Mouse (Mus musculus) forelimb bud, embryonic 11.5 days (tissue): ENCODE data around the gene Gm20390.
"Not testable (repeated sequence)": the region's sequence is repeated elsewhere in the genome, so short reads cannot be mapped to it uniquely, and the experiment has no call there.

Experiments used
- DNase-seq: peaks from one replicate; pipeline ENCODE4 v3.0.0-alpha.2; 2012; ENCODE audit warnings: low read depth, low spot score

Gm20390 gene

DNA sequence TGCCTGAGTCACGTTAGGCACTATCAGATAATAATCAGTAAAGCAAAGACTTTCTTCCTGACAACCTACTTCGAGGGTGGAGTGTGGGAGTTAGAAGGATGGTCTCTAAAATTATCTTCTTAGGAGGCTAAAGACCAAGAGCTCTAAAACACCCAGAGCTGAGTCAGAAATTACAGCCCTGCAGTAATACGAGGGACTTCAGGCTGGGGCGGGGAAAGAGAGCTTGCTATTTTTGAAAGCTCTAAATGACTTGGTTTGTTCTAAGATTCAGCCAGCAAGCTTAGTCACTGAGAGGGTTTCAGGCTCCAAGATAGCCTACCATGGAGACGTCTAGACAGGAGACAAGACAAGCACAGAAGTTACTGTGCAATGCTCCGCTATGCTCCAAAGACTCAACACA lies 2.7 kb downstream of the Gm20390 start:
- DNase-seq = no peak

GRCm38 (mm10) chr11:93963013-93963412 lies 5.1 kb downstream of the Gm20390 start:
- DNase-seq = no peak

- DNase-seq = no peak
Measured at GRCm38 (mm10) chr11:93961482-93961881, 6.6 kb downstream of the Gm20390 start.

- no peak for DNase-seq
Measured at GRCm38 (mm10) chr11:93957746-93958145, 10.3 kb downstream of the Gm20390 start.

GRCm38 (mm10) chr11:93957031-93957555 lies 11.0 kb downstream of the Gm20390 start:
- no peak for DNase-seq

- DNase-seq = no peak
Measured at GRCm38 (mm10) chr11:93956159-93956558, 11.9 kb downstream of the Gm20390 start, which contains the start of gene Nme2. TSS of gene Nme2 (minus strand) at chr11:93956259.

DNA sequence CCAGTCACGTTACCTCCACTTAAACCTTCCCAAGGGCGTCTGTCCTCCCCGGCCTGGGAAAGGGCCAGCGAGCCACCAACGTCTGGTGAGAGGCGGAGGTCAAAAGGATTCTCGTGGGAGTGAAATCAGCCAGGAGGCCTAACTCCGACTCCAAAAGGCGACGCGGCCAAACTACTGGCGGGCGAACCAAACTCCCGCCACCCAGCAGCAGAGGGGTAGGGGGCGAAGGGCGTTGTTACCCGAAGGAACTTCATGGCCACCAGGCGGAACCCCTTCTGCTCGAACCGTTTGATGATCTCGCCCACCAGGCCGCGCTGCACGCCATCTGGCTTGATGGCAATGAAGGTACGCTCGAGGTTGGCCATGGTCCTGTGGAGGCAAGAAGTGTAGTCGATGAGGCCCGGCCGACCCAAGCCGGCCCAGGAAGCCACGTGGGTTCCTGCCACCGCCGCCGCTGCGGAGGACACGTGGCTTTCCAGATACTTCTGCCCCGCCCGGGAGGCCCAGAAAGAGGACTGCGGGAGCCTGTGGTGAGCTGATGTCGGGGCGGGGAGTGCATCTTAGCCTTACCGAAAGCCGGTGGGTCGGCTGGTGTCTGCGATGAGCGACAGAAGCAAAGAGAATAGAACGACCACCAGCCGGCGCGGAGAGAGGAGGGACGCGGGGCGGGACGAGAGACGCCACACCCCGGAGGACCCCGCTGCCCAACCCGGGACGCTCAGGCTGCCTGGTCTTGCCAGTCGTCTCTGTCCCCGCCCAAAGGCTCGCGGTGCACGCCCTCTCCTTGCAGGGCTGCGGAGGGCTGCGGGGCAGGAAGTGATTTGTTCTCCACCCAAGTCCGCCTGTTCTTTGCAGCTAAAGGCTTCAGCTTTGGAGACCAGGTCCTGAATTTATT lies 12.6 kb downstream of the Gm20390 start:
- DNase-seq = peak; percentile 88

- DNase-seq = no peak
Measured at GRCm38 (mm10) chr11:93954738-93955255, 13.3 kb downstream of the Gm20390 start.

DNA sequence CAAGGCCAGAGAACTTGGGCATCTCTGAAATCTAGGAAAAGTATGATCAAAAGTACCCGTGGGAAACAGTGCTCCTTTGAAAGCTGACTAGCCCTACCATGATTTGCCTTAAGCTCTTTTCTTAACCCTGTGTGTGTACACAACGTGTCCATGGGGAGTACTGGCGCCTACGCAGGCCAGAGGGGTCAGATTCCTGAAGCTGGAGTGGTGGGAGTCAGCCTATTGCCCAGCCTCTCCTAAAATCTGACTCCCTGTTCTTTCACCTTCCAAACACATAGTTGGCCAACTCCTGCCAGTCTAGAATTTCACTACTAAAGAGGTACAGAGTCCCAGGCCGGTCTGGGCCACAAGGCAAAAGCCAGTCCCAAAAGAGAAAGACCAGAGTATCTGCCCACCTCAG lies 15.7 kb downstream of the Gm20390 start:
- no peak for DNase-seq

DNA sequence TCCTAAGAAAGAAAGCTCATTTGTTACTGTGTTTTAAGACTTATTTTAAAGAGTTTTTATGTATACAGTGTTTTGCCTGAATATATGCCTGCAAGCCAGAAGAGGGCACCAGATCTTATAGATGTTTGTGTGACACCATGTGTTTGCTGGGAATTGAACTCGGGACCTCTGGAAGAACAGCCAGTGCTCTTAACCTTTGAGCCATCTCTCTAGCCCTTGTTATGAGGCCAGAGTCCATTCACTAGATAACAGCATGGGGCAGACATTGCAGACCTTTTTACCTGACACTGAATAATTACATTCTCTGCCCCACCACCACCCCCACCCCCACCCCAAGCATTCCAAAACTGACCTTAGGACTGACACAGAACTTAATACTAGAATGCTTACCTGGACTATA lies 18.0 kb downstream of the Gm20390 start:
- DNase-seq = no peak

GRCm38 (mm10) chr11:93948887-93949567 lies 19.1 kb downstream of the Gm20390 start:
- DNase-seq = no peak

GRCm38 (mm10) chr11:93944986-93945385 lies 23.1 kb downstream of the Gm20390 start:
- DNase-seq = no peak

- DNase-seq = no peak
Measured at GRCm38 (mm10) chr11:93940906-93941305, 27.2 kb downstream of the Gm20390 start.

DNA sequence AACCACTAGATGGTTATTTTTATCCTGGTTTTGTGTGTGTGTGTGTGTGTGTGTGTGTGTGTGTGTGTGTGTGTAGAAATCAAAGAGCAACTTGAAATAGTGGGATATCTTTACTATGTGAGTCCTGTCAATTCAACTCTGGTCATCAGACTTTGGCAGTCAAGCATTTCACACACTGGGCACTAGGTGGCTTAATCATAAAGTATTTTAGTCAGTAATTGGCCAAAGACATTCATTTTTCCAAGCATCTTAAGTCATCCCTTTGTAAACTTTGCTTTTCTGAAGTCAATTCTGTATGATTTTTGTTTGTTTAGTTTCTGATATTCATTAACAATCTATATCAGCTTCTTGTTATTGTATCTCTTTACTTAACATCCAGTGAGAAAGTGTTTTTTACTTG lies 39.0 kb downstream of the Gm20390 start:
- no peak for DNase-seq

DNA sequence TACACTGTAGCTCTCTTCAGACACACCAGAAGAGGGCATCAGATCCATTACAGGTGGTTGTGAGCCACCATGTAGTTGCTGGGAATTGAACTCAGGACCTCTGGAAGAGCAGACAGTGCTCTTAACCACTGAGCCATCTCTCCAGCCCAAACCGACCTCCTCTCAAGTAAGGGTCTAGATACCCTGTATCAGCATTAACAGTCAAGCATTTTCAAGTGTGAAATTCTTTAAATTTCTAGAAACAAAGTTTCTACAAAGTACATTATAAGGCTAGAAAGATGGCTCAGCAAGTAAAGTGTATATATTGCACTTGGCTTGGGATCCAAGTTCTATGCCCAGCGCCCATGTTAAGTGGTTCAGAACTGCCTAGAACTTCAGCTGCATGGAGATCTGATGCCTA lies 53.1 kb downstream of the Gm20390 start:
- DNase-seq = not testable (repeated sequence)

DNA sequence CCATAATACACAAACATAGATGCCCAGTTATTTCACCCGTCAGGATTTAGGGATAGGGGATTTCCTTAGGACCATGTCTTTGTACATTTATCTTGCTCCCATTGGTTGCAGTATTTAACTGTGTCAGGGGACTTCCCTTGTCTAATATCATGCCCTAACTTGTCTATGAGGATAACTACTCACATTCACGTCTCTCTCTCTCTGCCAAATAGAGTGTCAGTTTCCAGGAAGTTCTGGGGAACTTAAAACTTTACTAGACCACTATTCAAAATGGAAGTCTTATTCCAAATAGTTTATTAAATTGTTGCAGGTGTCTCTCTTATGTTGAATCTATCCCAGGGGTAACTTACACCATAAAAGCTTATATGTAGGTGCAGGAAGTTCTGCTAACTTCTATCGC lies 56.5 kb downstream of the Gm20390 start:
- DNase-seq = no peak

DNA sequence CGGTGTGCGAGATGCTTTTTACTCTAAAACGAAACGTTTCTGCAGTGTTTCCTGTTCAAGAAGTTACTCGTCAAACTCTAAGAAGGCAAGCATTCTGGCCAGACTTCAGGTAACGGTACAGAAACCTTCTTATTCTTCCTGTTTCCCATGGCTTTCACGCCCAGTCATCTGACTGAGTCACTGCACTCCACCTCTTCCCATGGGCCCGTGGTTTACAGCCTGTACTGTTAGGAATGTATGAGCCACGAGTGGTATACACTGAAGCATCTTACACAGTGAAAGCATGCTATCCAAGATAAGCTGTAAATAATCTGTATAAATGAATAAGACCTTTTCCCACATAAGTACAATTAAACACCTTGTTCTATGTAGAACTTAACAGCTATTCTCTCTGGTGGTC lies 59.3 kb downstream of the Gm20390 start:
- DNase-seq = no peak

- no peak for DNase-seq
Measured at GRCm38 (mm10) chr11:93907839-93908238, 60.3 kb downstream of the Gm20390 start.

GRCm38 (mm10) chr11:93906834-93907233 lies 61.3 kb downstream of the Gm20390 start:
- DNase-seq = no peak
